Mouse (Mus musculus) myocyte (in vitro differentiated cells): ENCODE measurements around the gene Diras1. TPM values are rescaled to one million over a fixed set of nuclear protein-coding genes. Genes with fewer than 3 reads are reported as not detected.
"Not testable (repeated sequence)": the region's sequence is repeated elsewhere in the genome, so short reads cannot be mapped to it uniquely, and the experiment has no call there.

Experiments used
- H3K27me3 ChIP-seq: one replicate; pipeline ENCODE4 v1.6.1; 2011; ENCODE audit not compliant: control insufficient read depth, insufficient read depth, insufficient read length
- H3K36me3 ChIP-seq: one replicate; pipeline ENCODE4 v1.6.1; 2011; ENCODE audit not compliant: control insufficient read depth, insufficient read depth
- H3K4me2 ChIP-seq: one replicate; pipeline ENCODE4 v1.6.1; 2011; ENCODE audit warnings: low read depth, control low read depth
- H3K4me3 ChIP-seq: one replicate; pipeline ENCODE4 v1.5.1; 2011; ENCODE audit warnings: mild to moderate bottlenecking, control low read depth, moderate library complexity
- H3K79me2 ChIP-seq: one replicate; pipeline ENCODE4 v1.6.1; 2011; ENCODE audit not compliant: control insufficient read depth, insufficient read depth
- H3ac ChIP-seq: one replicate; pipeline ENCODE4 v1.6.1; 2011; ENCODE audit not compliant: control insufficient read depth, insufficient read length
- CEBPB ChIP-seq: IDR thresholded peaks from 2 replicates; pipeline ENCODE4 v1.6.1; 2011; ENCODE audit warnings: mild to moderate bottlenecking, moderate library complexity; ENCODE audit not compliant: poor library complexity, insufficient read depth, severe bottlenecking
- E2F4 ChIP-seq: IDR thresholded peaks from one replicate; pipeline ENCODE4 v1.6.1; 2011; ENCODE audit warnings: mild to moderate bottlenecking, control low read depth, moderate library complexity; ENCODE audit not compliant: insufficient read depth
- MAX ChIP-seq: IDR thresholded peaks from one replicate; pipeline ENCODE4 v1.6.1; 2011; ENCODE audit warnings: low read depth, mild to moderate bottlenecking, control low read depth
- MYOD1 ChIP-seq, 3 experiments: IDR thresholded peaks; one replicate each; pipeline ENCODE4 v1.6.1; 2011; ENCODE audit warnings: control low read depth in 2 of 3, low read depth in 2 of 3, mild to moderate bottlenecking in 2 of 3, moderate library complexity in 1 of 3; ENCODE audit not compliant: insufficient read length in 2 of 3, control insufficient read depth in 1 of 3
- MYOG ChIP-seq, 3 experiments: IDR thresholded peaks; one replicate each; pipeline ENCODE4 v1.6.1; 2011; ENCODE audit warnings: control low read depth in 2 of 3, low read depth in 2 of 3, mild to moderate bottlenecking in 2 of 3; ENCODE audit not compliant: insufficient read length in 2 of 3, control insufficient read depth in 1 of 3, insufficient read depth in 1 of 3
- POLR2A ChIP-seq: IDR thresholded peaks from one replicate; pipeline ENCODE4 v1.6.1; 2011; ENCODE audit warnings: low read depth, mild to moderate bottlenecking, control low read depth, moderate library complexity; ENCODE audit not compliant: insufficient read length
- POLR2AphosphoS2 ChIP-seq: IDR thresholded peaks from one replicate; pipeline ENCODE4 v1.6.1; 2011; ENCODE audit warnings: low read depth, control low read depth; ENCODE audit not compliant: insufficient read length
- REST ChIP-seq: IDR thresholded peaks from one replicate; pipeline ENCODE4 v1.6.1; 2011; ENCODE audit warnings: mild to moderate bottlenecking, control low read depth, moderate library complexity; ENCODE audit not compliant: insufficient read depth, insufficient read length
- SRF ChIP-seq: IDR thresholded peaks from one replicate; pipeline ENCODE4 v1.6.1; 2011; ENCODE audit warnings: low read depth; ENCODE audit not compliant: control insufficient read depth, insufficient read length
- TCF12 ChIP-seq: IDR thresholded peaks from one replicate; pipeline ENCODE4 v1.6.1; 2011; ENCODE audit warnings: mild to moderate bottlenecking, control low read depth; ENCODE audit not compliant: poor library complexity, insufficient read depth, severe bottlenecking
- TCF3 ChIP-seq: IDR thresholded peaks from one replicate; pipeline ENCODE4 v1.6.1; 2011; ENCODE audit warnings: low read depth, control low read depth; ENCODE audit not compliant: insufficient read length
- USF1 ChIP-seq: IDR thresholded peaks from one replicate; pipeline ENCODE4 v1.6.1; 2011; ENCODE audit warnings: low read depth, mild to moderate bottlenecking, control low read depth, moderate library complexity
- polyA plus RNA-seq: library from polyadenylated mRNA; unstranded; fragments of >200 nt; fragmentation: generic; extraction: Trizol; gene quantifications from one replicate; pipeline ENCODE4 v1.2.1, GENCODE M21; 2012; ENCODE audit warnings: missing spikeins

Diras1 gene
- 0.42 TPM for polyA plus RNA-seq

DNA sequence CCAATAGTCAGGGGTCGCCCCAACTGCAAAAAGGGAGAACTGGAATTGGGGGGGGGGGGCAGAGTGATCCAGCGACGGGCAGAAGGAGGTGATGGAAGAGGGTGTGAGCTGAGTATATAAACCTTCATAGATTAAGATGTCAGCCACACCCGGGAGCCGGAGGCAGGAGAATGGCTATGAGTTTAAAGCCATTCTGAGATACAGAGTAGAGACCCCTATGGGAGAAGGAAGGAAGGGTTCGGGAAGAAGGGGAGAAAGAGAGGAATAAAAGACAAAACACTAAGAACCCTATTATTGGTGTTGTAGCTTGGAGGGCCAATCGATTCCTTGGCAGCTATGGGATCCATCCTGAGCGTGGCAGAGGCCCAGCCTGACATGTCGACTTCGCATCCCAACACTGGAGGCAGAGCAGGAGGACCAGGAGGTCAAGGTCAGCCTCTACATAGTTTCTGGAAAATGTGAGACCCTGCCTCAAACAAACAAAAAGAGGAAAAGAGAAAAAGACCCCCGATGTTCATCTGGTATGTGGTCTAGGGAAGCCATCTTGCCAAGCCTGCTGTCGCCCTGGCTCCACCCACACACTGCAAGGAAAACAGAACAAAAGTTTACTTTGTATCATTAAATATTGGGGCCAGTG lies at the start of gene Diras1:
Gene Diras1, minus strand, starts transcription at position 24 of the 637 bp plus-strand sequence.
- H3K27me3 ChIP-seq, result no peaks in the 10 kb centered on the region
- H3K79me2 ChIP-seq, result no peaks in the 10 kb centered on the region
- H3ac ChIP-seq, result no peak within 1 kb of the TSS
- H3K4me2 ChIP-seq, result no peak within 1 kb of the TSS
- TF ChIP-seq CEBPB, result no peak
- TF ChIP-seq MYOG (IDR thresholded peaks at IDR 0.05; ENCODE audit: control insufficient read depth in 1 of 3, insufficient read depth in 1 of 3, insufficient read length in 2 of 3, low read depth in 2 of 3), result no peak
- no peak for TF ChIP-seq TCF3
- TF ChIP-seq MYOD1 (IDR thresholded peaks at IDR 0.05; ENCODE audit: control insufficient read depth in 1 of 3, insufficient read length in 2 of 3, low read depth in 2 of 3), result no peak
- no peak for TF ChIP-seq MAX
- no peak within 1 kb of the TSS for H3K4me3 ChIP-seq
- H3K36me3 ChIP-seq, result no peaks in the 10 kb centered on the region

DNA sequence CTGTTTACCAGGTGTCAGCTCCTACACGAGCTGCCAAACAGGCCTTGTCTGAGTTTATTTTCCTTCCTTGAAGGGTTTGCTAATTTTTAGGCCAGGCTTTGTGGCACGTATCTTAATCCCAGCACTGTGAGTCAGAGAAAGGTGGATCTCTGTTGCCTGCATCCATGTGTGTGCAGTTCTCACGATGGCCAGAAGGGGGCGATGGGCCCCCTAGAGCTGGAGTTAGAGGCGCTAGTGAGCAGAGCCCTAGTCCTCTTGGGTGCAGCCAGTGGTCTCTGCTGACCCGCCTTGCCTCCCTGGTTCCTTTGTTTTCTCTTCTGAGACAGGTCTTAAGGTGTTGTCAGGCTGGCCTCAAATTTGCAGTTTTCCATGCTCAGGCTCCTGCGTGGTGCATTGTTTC lies 48.0 kb upstream of the Diras1 start:
- TF ChIP-seq MYOG (IDR thresholded peaks at IDR 0.05; ENCODE audit: control insufficient read depth in 1 of 3, insufficient read depth in 1 of 3, insufficient read length in 2 of 3, low read depth in 2 of 3) (no peak), E2F4 (no peak), MYOD1 (IDR thresholded peaks at IDR 0.05; ENCODE audit: control insufficient read depth in 1 of 3, insufficient read length in 2 of 3, low read depth in 2 of 3) (no peak), SRF (no peak), USF1 (no peak), CEBPB (no peak), MAX (no peak), TCF12 (no peak), REST (no peak), POLR2AphosphoS2 (no peak), TCF3 (no peak), POLR2A (no peak)
- no peaks in the 10 kb centered on the region for H3K27me3 ChIP-seq
- H3K36me3 ChIP-seq, result peaks cover 4% of the 10 kb centered on the region
- H3K4me2 ChIP-seq, result no peak overlapping the region
- H3K79me2 ChIP-seq, result peaks cover 14% of the 10 kb centered on the region
- H3K4me3 ChIP-seq, result no peak overlapping the region
- H3ac ChIP-seq, result no peak overlapping the region

DNA sequence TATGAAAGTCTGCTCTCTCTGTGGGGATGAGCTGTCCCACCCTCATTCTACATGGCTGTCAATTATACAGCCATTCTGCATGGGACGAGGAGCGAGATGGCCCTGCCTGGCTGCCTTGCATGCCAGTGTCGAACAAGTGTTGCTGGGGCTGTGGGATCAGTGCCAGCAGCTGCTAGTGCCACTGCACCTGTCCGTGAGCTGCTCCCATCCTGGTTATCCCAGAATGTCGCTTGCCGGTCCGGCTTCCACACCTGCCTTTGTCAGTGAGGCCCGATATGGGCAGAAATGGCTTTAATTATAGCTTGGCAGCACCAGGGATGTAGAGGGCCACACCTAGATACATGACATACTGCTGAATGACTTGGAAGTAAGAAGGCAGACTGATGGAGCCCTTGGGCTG lies 46.8 kb upstream of the Diras1 start:
- TF ChIP-seq TCF3 (peak; percentile 96), TCF12 (peak; percentile 72), MYOD1 (IDR thresholded peaks at IDR 0.05; ENCODE audit: control insufficient read depth in 1 of 3, insufficient read length in 2 of 3, low read depth in 2 of 3) (peak; percentile 88 to 99 (median 94)), POLR2A (no peak), MYOG (IDR thresholded peaks at IDR 0.05; ENCODE audit: control insufficient read depth in 1 of 3, insufficient read depth in 1 of 3, insufficient read length in 2 of 3, low read depth in 2 of 3) (peak; percentile 76 to 100 (median 98))
- Histone ChIP-seq H3K4me3 (no peak overlapping the region), H3K27me3 (peaks cover 5% of the 10 kb centered on the region), H3K36me3 (peaks cover 4% of the 10 kb centered on the region), H3K4me2 (peak overlapping the region; percentile 96), H3K79me2 (peaks cover 14% of the 10 kb centered on the region), H3ac (no peak overlapping the region)

DNA sequence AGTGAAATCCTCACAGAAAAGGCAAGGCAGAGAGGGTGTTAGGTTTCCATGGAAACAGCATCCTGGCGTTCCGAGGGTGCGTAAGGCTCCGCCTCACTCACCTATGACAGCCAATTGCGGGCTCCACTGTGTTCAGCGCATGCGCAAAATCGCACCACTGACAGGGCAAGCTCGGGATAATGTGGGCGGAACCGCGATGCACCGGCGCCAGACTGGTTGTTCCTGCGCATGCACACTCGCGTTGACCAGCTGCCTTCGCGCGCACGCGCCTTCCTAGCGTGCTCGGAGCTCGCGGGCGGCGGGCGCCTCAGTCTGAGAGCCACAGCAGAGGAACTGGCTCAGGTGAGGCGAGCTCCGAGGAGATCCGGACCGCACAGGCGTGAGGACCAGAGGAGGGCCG lies 44.4 kb upstream of the Diras1 start, which contains the start of gene Thop1:
Gene Thop1, plus strand, starts transcription at position 200 of the 400 bp plus-strand sequence.
- Histone ChIP-seq H3K4me3 (peak within 1 kb of the TSS; percentile 30), H3K27me3 (peaks cover 10% of the 10 kb centered on the region), H3K79me2 (peaks cover 14% of the 10 kb centered on the region), H3K4me2 (peak within 1 kb of the TSS; percentile 96), H3K36me3 (peaks cover 4% of the 10 kb centered on the region), H3ac (peak within 1 kb of the TSS; percentile 9)
- TF ChIP-seq E2F4 (peak; percentile 24), CEBPB (no peak), POLR2AphosphoS2 (peak; percentile 82), MYOD1 (IDR thresholded peaks at IDR 0.05; ENCODE audit: control insufficient read depth in 1 of 3, insufficient read length in 2 of 3, low read depth in 2 of 3) (peak in 2 of 3 experiments; percentile 36 to 65), MYOG (IDR thresholded peaks at IDR 0.05; ENCODE audit: control insufficient read depth in 1 of 3, insufficient read depth in 1 of 3, insufficient read length in 2 of 3, low read depth in 2 of 3) (peak in 1 of 3 experiments; percentile 62), TCF12 (no peak), MAX (no peak), SRF (peak; percentile 47), POLR2A (peak; percentile 93)

DNA sequence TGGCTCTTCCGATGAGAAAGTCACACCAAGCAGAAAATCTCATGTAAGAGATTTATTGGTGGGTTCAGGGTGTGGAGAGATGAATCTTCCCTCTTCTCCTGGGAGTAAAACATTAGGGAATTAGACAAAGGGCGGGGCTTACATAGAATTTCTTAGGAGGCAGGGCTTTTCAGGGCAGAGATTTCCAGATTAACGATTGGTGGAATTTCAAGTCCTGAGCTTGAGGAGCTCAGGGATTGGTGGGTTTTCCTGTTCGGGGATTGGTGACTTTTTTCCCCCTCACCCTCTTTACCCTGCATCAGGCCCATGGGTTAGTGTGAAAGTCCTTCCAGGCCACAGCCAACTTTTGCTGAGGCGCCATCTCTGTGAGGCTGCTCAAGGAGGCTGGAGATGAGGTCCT lies 43.2 kb upstream of the Diras1 start:
- Histone ChIP-seq H3K36me3 (peaks cover 2% of the 10 kb centered on the region), H3ac (no peak overlapping the region), H3K4me3 (no peak overlapping the region), H3K4me2 (no peak overlapping the region), H3K27me3 (peaks cover 10% of the 10 kb centered on the region), H3K79me2 (peaks cover 14% of the 10 kb centered on the region)
- TF ChIP-seq USF1 (no peak), TCF12 (no peak), SRF (no peak), MYOD1 (IDR thresholded peaks at IDR 0.05; ENCODE audit: control insufficient read depth in 1 of 3, insufficient read length in 2 of 3, low read depth in 2 of 3) (no peak), POLR2A (no peak), REST (no peak), MAX (no peak), MYOG (IDR thresholded peaks at IDR 0.05; ENCODE audit: control insufficient read depth in 1 of 3, insufficient read depth in 1 of 3, insufficient read length in 2 of 3, low read depth in 2 of 3) (no peak), TCF3 (no peak), POLR2AphosphoS2 (no peak), E2F4 (no peak), CEBPB (no peak)

DNA sequence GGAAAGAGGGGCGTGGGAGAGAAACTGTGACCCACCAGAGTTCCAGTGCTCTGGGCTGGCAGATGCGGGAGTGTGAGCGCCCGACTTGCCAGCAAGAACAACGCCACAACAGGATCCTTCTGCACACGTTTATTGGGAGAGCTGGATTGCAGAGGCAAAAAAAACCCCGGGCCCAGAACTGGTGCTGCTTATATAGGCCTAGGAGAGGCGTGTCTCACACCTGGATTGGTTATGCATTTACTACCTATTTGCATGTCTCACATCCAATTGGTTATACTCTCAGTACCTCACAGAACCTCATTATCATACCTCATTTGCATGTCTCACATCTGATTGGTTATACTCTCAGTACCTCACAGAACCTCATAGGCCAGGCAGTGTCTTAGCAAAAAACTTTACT lies 39.1 kb upstream of the Diras1 start:
- not testable (repeated sequence) for H3K27me3 ChIP-seq, H3K4me2 ChIP-seq, H3K4me3 ChIP-seq, H3K36me3 ChIP-seq, H3K79me2 ChIP-seq, H3ac ChIP-seq
